Mouse (Mus musculus) kidney, embryonic 14.5 days (tissue): ENCODE measurements around the gene Pepd. TPM values are rescaled to one million over a fixed set of nuclear protein-coding genes. Genes with fewer than 3 reads are reported as not detected.

Experiments used
- ATAC-seq: fragments of 200-750 bp; cut with Nextera tagmentation; 2 replicates; pipeline ENCODE4 v1.8.0; 2017; ENCODE audit warnings: moderate number of reproducible peaks, mild to moderate bottlenecking, moderate TSS enrichment, moderate library complexity; ENCODE audit not compliant: low FRiP score, low TSS enrichment
- H3K27ac ChIP-seq: fragments of 300-500 bp; sonication (generic); 2 replicates; pipeline ENCODE4 v1.5.1; 2014; ENCODE audit warnings: low read depth, mild to moderate bottlenecking, low read length, moderate library complexity, mixed read lengths
- H3K27me3 ChIP-seq: fragments of 300-500 bp; sonication (generic); 2 replicates; pipeline ENCODE4 v1.6.1; 2014; ENCODE audit warnings: mild to moderate bottlenecking, low read length; ENCODE audit not compliant: control insufficient read depth, insufficient read depth
- H3K36me3 ChIP-seq: fragments of 300-500 bp; sonication (generic); 2 replicates; pipeline ENCODE4 v1.6.1; 2014; ENCODE audit warnings: low read length, mixed read lengths; ENCODE audit not compliant: control insufficient read depth, insufficient read depth
- H3K4me1 ChIP-seq: fragments of 300-500 bp; sonication (generic); 2 replicates; pipeline ENCODE4 v1.6.1; 2014; ENCODE audit warnings: low read length, mixed read lengths; ENCODE audit not compliant: control insufficient read depth, insufficient read depth
- H3K4me2 ChIP-seq: fragments of 300-500 bp; sonication (generic); replicated peaks from 2 replicates; pipeline ENCODE4 v1.6.1; 2014; ENCODE audit warnings: low read depth, mild to moderate bottlenecking, low read length
- H3K4me3 ChIP-seq: fragments of 300-500 bp; sonication (generic); 2 replicates; pipeline ENCODE4 v1.5.1; 2014; ENCODE audit warnings: mild to moderate bottlenecking, low read length
- H3K9ac ChIP-seq: fragments of 300-500 bp; sonication (generic); 2 replicates; pipeline ENCODE4 v1.6.1; 2014; ENCODE audit warnings: low read depth, mild to moderate bottlenecking, low read length, moderate library complexity
- H3K9me3 ChIP-seq: fragments of 300-500 bp; sonication (generic); 2 replicates; pipeline ENCODE4 v1.6.1; 2016; ENCODE audit warnings: low read length; ENCODE audit not compliant: control insufficient read depth
- WGBS: fragments of 180-500 bp; shearing (Covaris S2); extraction: QIAGEN DNeasy Blood & Tissue Kit; methylation state at CpG from one replicate; pipeline ENCODE4 v1.1.7; 2014; 5-methylcytosine and 5-hydroxymethylcytosine counted together
- polyA plus RNA-seq: library from polyadenylated mRNA; unstranded; fragments of >200 nt; fragmentation: Nextera tagmentation; extraction: Ambion mirVana; gene quantifications from 2 replicates; pipeline ENCODE4 v1.2.1, GENCODE M21; 2014

Gene Pepd
- polyA plus RNA-seq, 1 experiment from 2014 or later, result 122 TPM

DNA sequence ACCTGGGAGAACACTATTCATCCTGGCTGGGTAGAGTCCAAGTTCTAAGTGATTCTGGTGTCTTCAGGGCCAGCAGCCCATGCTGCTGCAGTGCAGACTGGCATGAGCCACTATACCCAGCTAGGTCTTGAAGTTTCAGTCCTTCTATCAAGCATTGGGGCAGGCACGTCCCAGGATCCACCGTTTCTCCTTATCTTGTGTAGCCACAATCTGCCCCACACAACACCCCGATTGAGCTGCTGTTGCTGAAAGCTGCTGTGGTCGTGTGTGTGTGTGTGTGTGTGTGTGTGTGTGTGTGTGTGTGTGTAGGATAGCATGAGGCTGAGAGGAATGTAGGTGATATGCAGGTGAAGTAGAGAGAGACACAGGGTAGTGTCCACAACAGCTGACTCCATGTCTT lies 123.4 kb downstream of the Pepd start:
- Histone ChIP-seq H3K9ac (no peak overlapping the region), H3K4me2 (no peak overlapping the region), H3K36me3 (peaks cover 41% of the 10 kb centered on the region; the same call in 1 of the 2 replicates), H3K4me1 (0 out of 2 replicates have a peak, but pooled peaks cover 6% of the 10 kb centered on the region), H3K9me3 (no peaks in the 10 kb centered on the region), H3K4me3 (no peak overlapping the region), H3K27ac (peak overlapping the region; percentile 12; the same call in 1 of the 2 replicates), H3K27me3 (no peaks in the 10 kb centered on the region)
- WGBS, result 84% methylated on average over 4 of the region's 4 CpGs
- no peak for ATAC-seq

DNA sequence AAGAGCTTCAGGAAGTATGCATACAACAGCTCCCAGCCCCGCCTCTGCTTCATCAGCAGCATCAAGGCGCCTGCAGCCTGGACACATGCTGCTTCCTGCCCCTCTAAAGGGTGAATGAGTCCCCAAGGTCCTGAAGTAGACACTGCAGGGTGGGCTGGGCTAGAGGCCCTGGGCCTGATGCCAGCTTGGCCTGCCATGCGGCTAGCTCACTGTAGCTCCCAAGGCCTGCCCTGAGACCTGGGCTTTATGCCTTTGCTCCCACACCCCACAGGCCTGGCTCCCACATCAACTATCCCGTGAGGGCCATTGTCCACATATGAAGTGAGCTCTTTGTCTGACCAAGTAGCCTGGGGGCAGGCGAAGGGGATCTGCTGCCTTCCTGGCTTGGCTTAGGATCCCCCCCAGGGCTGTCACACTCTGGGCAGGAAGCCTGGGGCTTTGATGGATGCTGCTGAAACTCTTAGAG lies 124.1 kb downstream of the Pepd start:
- peak; percentile 18; the same call in 1 of the 2 replicates for ATAC-seq
- H3K9ac ChIP-seq, result peak overlapping the region; percentile 4; the same call in 1 of the 2 replicates

DNA sequence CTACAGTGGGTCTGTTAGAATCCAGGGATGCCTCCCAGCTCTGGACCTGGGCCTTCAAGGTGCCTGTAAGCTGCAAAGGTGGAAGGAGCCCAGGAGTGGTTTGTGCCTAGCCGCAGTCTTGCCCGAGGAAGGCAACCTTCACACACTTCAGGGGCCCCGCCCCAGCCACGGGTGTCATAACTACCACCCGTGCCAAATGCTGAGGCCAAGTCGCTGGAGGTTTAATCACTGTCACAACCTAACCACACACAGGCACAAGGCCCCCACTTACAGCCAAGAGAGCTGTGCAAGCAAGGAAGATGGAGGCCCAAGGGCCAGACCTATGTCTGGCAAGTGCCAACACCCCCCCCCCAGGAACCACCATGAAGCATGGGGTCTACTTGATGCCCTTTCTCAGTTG lies 125.2 kb downstream of the Pepd start:
- no peak overlapping the region for H3K4me2 ChIP-seq
- no peak for ATAC-seq
- H3K9me3 ChIP-seq, result no peaks in the 10 kb centered on the region
- no peak overlapping the region for H3K4me3 ChIP-seq
- H3K27me3 ChIP-seq, result no peaks in the 10 kb centered on the region
- H3K9ac ChIP-seq, result no peak overlapping the region
- WGBS, result 65% methylated on average over 6 of the region's 6 CpGs
- H3K4me1 ChIP-seq, result 0 out of 2 replicates have a peak, but pooled peaks cover 6% of the 10 kb centered on the region
- no peak overlapping the region for H3K27ac ChIP-seq
- H3K36me3 ChIP-seq, result peaks cover 39% of the 10 kb centered on the region; the same call in 1 of the 2 replicates

More for the DNA sequence above, 124.1 kb downstream of the Pepd start:
- 0 out of 2 replicates have a peak, but pooled peaks cover 6% of the 10 kb centered on the region for H3K4me1 ChIP-seq
- peaks cover 43% of the 10 kb centered on the region; the same call in 1 of the 2 replicates for H3K36me3 ChIP-seq
- H3K4me3 ChIP-seq, result no peak overlapping the region
- no peaks in the 10 kb centered on the region for H3K9me3 ChIP-seq
- WGBS, result 65% methylated on average over 5 of the region's 5 CpGs
- H3K4me2 ChIP-seq, result no peak overlapping the region
- no peaks in the 10 kb centered on the region for H3K27me3 ChIP-seq
- H3K27ac ChIP-seq, result peak overlapping the region; percentile 12

GRCm38 (mm10) chr7:35040176-35040972 lies 128.2 kb downstream of the Pepd start:
- Histone ChIP-seq H3K9ac (no peak overlapping the region), H3K4me2 (no peak overlapping the region), H3K27ac (no peak overlapping the region), H3K27me3 (no peaks in the 10 kb centered on the region), H3K4me1 (0 out of 2 replicates have a peak, but pooled peaks cover 6% of the 10 kb centered on the region), H3K4me3 (no peak overlapping the region), H3K9me3 (no peaks in the 10 kb centered on the region), H3K36me3 (peaks cover 53% of the 10 kb centered on the region; the same call in 1 of the 2 replicates)
- no peak for ATAC-seq
- 89% methylated on average over 9 of the region's 9 CpGs for WGBS

- Histone ChIP-seq H3K9ac (no peak overlapping the region), H3K9me3 (no peaks in the 10 kb centered on the region), H3K27me3 (no peaks in the 10 kb centered on the region), H3K36me3 (peaks cover 62% of the 10 kb centered on the region), H3K27ac (no peak overlapping the region), H3K4me2 (no peak overlapping the region), H3K4me1 (0 out of 2 replicates have a peak, but pooled peaks cover 1% of the 10 kb centered on the region), H3K4me3 (no peak overlapping the region)
- no peak for ATAC-seq
- WGBS, result 88% methylated on average over 2 of the region's 2 CpGs
These were observed 129.4 kb downstream of the Pepd start for GRCm38 (mm10) chr7:35041286-35042208.

DNA sequence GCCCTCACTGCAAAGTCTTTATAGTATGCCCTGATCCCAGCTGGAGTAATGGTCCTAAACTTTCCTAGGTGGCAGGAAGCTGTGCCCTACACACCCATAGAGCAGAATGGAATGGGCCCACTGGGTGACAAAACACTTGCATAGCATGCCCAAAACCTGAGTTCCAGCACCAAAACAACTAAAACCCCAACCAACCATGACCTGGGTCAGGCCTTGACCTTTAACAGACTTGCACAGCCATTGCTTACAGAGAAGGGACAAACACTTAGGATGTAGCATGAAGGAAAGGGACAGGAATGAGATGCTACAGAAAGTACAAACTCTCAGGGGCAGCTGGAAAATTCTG lies 130.0 kb downstream of the Pepd start:
- ATAC-seq, result no peak
- Histone ChIP-seq H3K9ac (no peak overlapping the region), H3K9me3 (no peaks in the 10 kb centered on the region), H3K27ac (no peak overlapping the region), H3K4me1 (no peaks in the 10 kb centered on the region), H3K36me3 (peaks cover 66% of the 10 kb centered on the region), H3K27me3 (no peaks in the 10 kb centered on the region), H3K4me3 (no peak overlapping the region), H3K4me2 (no peak overlapping the region)

- ATAC-seq, result no peak
- WGBS, result 89% methylated on average over 5 of the region's 5 CpGs
- H3K4me1 ChIP-seq, result no peaks in the 10 kb centered on the region
- H3K4me3 ChIP-seq, result no peak overlapping the region
- no peak overlapping the region for H3K27ac ChIP-seq
- no peaks in the 10 kb centered on the region for H3K27me3 ChIP-seq
- no peaks in the 10 kb centered on the region for H3K9me3 ChIP-seq
- H3K9ac ChIP-seq, result no peak overlapping the region
- H3K4me2 ChIP-seq, result no peak overlapping the region
- H3K36me3 ChIP-seq, result peaks cover 63% of the 10 kb centered on the region
These were observed 130.6 kb downstream of the Pepd start for GRCm38 (mm10) chr7:35042759-35043217.

GRCm38 (mm10) chr7:35043266-35043817 lies 131.2 kb downstream of the Pepd start:
- Histone ChIP-seq H3K27me3 (no peaks in the 10 kb centered on the region), H3K36me3 (peaks cover 58% of the 10 kb centered on the region), H3K4me3 (no peak overlapping the region), H3K27ac (no peak overlapping the region), H3K4me1 (no peaks in the 10 kb centered on the region), H3K9me3 (no peaks in the 10 kb centered on the region), H3K9ac (no peak overlapping the region), H3K4me2 (no peak overlapping the region)
- no peak for ATAC-seq
- 90% methylated on average over 10 of the region's 10 CpGs for WGBS
